Mouse (Mus musculus) cortical plate, adult 2 months (tissue): ENCODE data around the gene Gabrg1.
A peak's percentile ranks its signal among the peaks of the same experiment; 100 is the strongest.

Source experiments
- CTCF ChIP-seq: fragments of 200-500 bp; IDR thresholded peaks from 2 replicates; pipeline ENCODE4 v1.5.1; 2011; ENCODE audit warnings: mild to moderate bottlenecking, control low read depth, low read length; ENCODE audit not compliant: insufficient read depth; ENCODE audit errors: extremely low read depth
- POLR2A ChIP-seq: fragments of 200-500 bp; IDR thresholded peaks from 2 replicates; pipeline ENCODE4 v1.6.1; 2011; ENCODE audit warnings: mild to moderate bottlenecking, low read length, control low read depth; ENCODE audit not compliant: insufficient read depth; ENCODE audit errors: extremely low read depth

- TF ChIP-seq CTCF (no peak), POLR2A (peak; percentile 64; the same call in 1 of the 2 replicates)
These were observed at the start of gene Gabrg1 for GRCm38 (mm10) chr5:70842192-70843095.
